37 mouse cellular contexts compared by ENCODE assay signal in the genomic region with DNA sequence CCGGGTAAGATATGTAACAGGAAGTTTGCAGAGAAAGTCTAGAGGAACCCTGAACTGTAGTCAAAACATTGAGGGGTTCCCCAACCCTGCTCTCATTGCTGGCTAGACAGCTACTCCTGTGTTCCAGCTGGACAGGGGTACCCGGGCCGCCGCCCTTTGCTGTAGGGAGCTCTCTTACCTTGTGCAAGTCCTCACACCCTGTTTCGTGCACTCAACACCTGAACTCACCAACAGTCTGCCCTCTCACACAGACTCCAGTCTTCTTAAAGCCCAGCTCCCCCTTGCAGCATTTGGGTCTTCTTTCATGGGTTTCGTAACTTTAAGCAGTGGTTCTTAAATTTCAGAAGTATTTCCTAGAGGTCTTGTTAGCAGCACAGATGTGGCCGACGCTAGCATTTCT. TPM values are rescaled to one million over a fixed set of nuclear protein-coding genes. Genes with fewer than 3 reads are reported as not detected.
"Had no signal": no experiment of that assay in that cellular context is flagged by ENCODE, and none has a peak within 500 bp of the region (broad histone marks: within the 10 kb centered on the region; RNA-seq: fewer than 3 reads in every experiment).

No protein-coding gene starts in this region.

- H3K36me3 ChIP-seq: limb, embryonic 10.5 days; limb, embryonic 12.5 days; limb, embryonic 13.5 days; limb, embryonic 15.5 days; liver, embryonic 12.5 days; liver, embryonic 13.5 days; liver, embryonic 15.5 days; lung, embryonic 15.5 days; midbrain, embryonic 10.5 days; midbrain, embryonic 12.5 days; midbrain, embryonic 13.5 days; midbrain, embryonic 15.5 days; neural tube, embryonic 12.5 days; neural tube, embryonic 13.5 days had no signal

- H3K27ac ChIP-seq: limb, embryonic 10.5 days; limb, embryonic 12.5 days; limb, embryonic 13.5 days; limb, embryonic 15.5 days; liver, embryonic 12.5 days; liver, embryonic 13.5 days; liver, embryonic 14.5 days; liver, embryonic 15.5 days; lung, embryonic 15.5 days; macrophage; midbrain, embryonic 10.5 days; midbrain, embryonic 12.5 days; midbrain, embryonic 13.5 days; midbrain, embryonic 15.5 days; neural tube, embryonic 12.5 days; neural tube, embryonic 13.5 days had no signal

- H3K9ac ChIP-seq: limb, embryonic 12.5 days; limb, embryonic 13.5 days; limb, embryonic 15.5 days; liver, embryonic 12.5 days; liver, embryonic 13.5 days; liver, embryonic 14.5 days; liver, embryonic 15.5 days; liver, postnatal 0 days; lung, embryonic 14.5 days; lung, embryonic 15.5 days; midbrain, embryonic 12.5 days; midbrain, embryonic 13.5 days; midbrain, embryonic 15.5 days; neural tube, embryonic 12.5 days; neural tube, embryonic 13.5 days had no signal

- H3K27me3 ChIP-seq: limb, embryonic 12.5 days; limb, embryonic 13.5 days; limb, embryonic 15.5 days; midbrain, embryonic 15.5 days; neural tube, embryonic 12.5 days had no signal

- DNase-seq: left cerebral cortex, postnatal 4 days; liver; liver, embryonic 13.5 days; liver, postnatal 0 days; lung, adult 18-20 months; lung, adult 2 months; lung, embryonic 14.5 days; lung, postnatal 10 days; lung, postnatal 14 days; lung, postnatal 36 days; lung, postnatal 4 days; midbrain, embryonic 14.5 days had no signal

- H3K4me2 ChIP-seq: limb, embryonic 12.5 days; limb, embryonic 13.5 days; limb, embryonic 15.5 days; liver, embryonic 11.5 days; liver, embryonic 12.5 days; liver, embryonic 13.5 days; liver, embryonic 15.5 days; lung, embryonic 14.5 days; lung, embryonic 15.5 days; midbrain, embryonic 11.5 days; midbrain, embryonic 12.5 days; midbrain, embryonic 13.5 days; midbrain, embryonic 15.5 days; neural tube, embryonic 12.5 days; neural tube, embryonic 13.5 days had no signal

- ATAC-seq: liver, embryonic 12.5 days; liver, postnatal 0 days; lung, postnatal 0 days; midbrain, embryonic 13.5 days; midbrain, embryonic 15.5 days; midbrain, embryonic 16.5 days had no signal

- H3K9me3 ChIP-seq: limb, embryonic 10.5 days; limb, embryonic 12.5 days; limb, embryonic 13.5 days; limb, embryonic 15.5 days; liver, embryonic 12.5 days; liver, embryonic 13.5 days; liver, embryonic 15.5 days; lung, embryonic 15.5 days; megakaryocyte, embryonic 14.5 days; midbrain, embryonic 10.5 days; midbrain, embryonic 12.5 days; midbrain, embryonic 13.5 days; midbrain, embryonic 15.5 days; neural tube, embryonic 12.5 days; neural tube, embryonic 13.5 days had no signal

- H3K4me3 ChIP-seq: limb, embryonic 10.5 days; limb, embryonic 12.5 days; limb, embryonic 13.5 days; limb, embryonic 15.5 days; liver, embryonic 12.5 days; liver, embryonic 13.5 days; liver, embryonic 15.5 days; lung, embryonic 15.5 days; megakaryocyte, embryonic 14.5 days; midbrain, embryonic 10.5 days; midbrain, embryonic 12.5 days; midbrain, embryonic 13.5 days; midbrain, embryonic 15.5 days; myocyte; neural tube, embryonic 12.5 days; neural tube, embryonic 13.5 days had no signal

- H3K4me1 ChIP-seq: limb, embryonic 10.5 days; limb, embryonic 12.5 days; limb, embryonic 13.5 days; limb, embryonic 15.5 days; liver, embryonic 12.5 days; liver, embryonic 13.5 days; liver, embryonic 15.5 days; lung, embryonic 15.5 days; megakaryocyte, embryonic 14.5 days; midbrain, embryonic 10.5 days; midbrain, embryonic 12.5 days; midbrain, embryonic 13.5 days; midbrain, embryonic 15.5 days; neural tube, embryonic 13.5 days had no signal

RNA-seq across cellular contexts. Expression of a gene that starts 7.0 kb away (rescaled TPM):
- total RNA-seq: liver, adult 2 months; megakaryocyte progenitor cell, adult 5-6 weeks; megakaryocyte, adult 5-6 weeks; monocyte, adult 5-6 weeks had no signal
- polyA plus RNA-seq: liver, adult 2 months had no signal
